Mouse (Mus musculus) T-cell, adult 66 days (primary cell): ENCODE results near the gene Olfr152. TPM values are rescaled to one million over a fixed set of nuclear protein-coding genes. Genes with fewer than 3 reads are reported as not detected.

ENCODE experiments used
- total RNA-seq, 2 experiments: library from RNA; stranded (reverse); gene quantifications; 3 replicates in 1 of 2; 4 replicates in 1 of 2; pipeline ENCODE4 v1.2.4; 2023

Gene Olfr152
- not detected for total RNA-seq

GRCm38 (mm10) chr2:87779183-87779582, at the start of gene Olfr152:
TSS of gene Olfr152 (plus strand) at chr2:87779483.

GRCm38 (mm10) chr2:87739878-87740277, 39.4 kb upstream of the Olfr152 start, which contains the start of gene Olfr1138:
TSS of gene Olfr1138 (minus strand) at chr2:87739978.

GRCm38 (mm10) chr2:87743452-87743851, 35.8 kb upstream of the Olfr152 start, which contains the start of gene Olfr1140:
TSS of gene Olfr1140 (plus strand) at chr2:87743752.

GRCm38 (mm10) chr2:87753891-87754290, 25.4 kb upstream of the Olfr152 start, which contains the start of gene Olfr1141:
TSS of gene Olfr1141 (minus strand) at chr2:87753991.

GRCm38 (mm10) chr2:87800292-87800691, 21.0 kb downstream of the Olfr152 start, which contains the start of gene Olfr1143:
TSS of gene Olfr1143 (plus strand) at chr2:87800592.

GRCm38 (mm10) chr2:87809522-87809921, 30.2 kb downstream of the Olfr152 start, which contains the start of gene Olfr1145:
TSS of gene Olfr1145 (plus strand) at chr2:87809822.

GRCm38 (mm10) chr2:87830233-87830632, 51.0 kb downstream of the Olfr152 start, which contains the start of gene Olfr1148:
TSS of gene Olfr1148 (plus strand) at chr2:87830533.

Other genes starting within 250 kb of the Olfr152 start
- not detected for gene Olfr153, start 247.7 kb upstream of the Olfr152 start, total RNA-seq
- not detected for gene Olfr1128, start 233.9 kb upstream of the Olfr152 start, total RNA-seq
- not detected for gene Olfr1129, start 205.6 kb upstream of the Olfr152 start, total RNA-seq
- not detected for gene Olfr1130, start 173.3 kb upstream of the Olfr152 start, total RNA-seq
- gene Olfr1131, start 152.4 kb upstream of the Olfr152 start, total RNA-seq: not detected
- not detected for gene Olfr1132, start 141.9 kb upstream of the Olfr152 start, total RNA-seq
- not detected for gene Olfr1133, start 132.1 kb upstream of the Olfr152 start, total RNA-seq
- not detected for gene Olfr1134, start 121.0 kb upstream of the Olfr152 start, total RNA-seq
- not detected for gene Olfr1135, start 105.8 kb upstream of the Olfr152 start, total RNA-seq
- gene Olfr1136, start 85.5 kb upstream of the Olfr152 start, total RNA-seq: not detected
- not detected for gene Olfr1137, start 66.3 kb upstream of the Olfr152 start, total RNA-seq
- not detected for gene Olfr1138, start 39.5 kb upstream of the Olfr152 start, total RNA-seq
- gene Olfr1140, start 35.7 kb upstream of the Olfr152 start, total RNA-seq: not detected
- not detected for gene Olfr1141, start 25.5 kb upstream of the Olfr152 start, total RNA-seq
- gene Olfr1143, start 21.1 kb downstream of the Olfr152 start, total RNA-seq: not detected
- not detected for gene Olfr1145, start 30.3 kb downstream of the Olfr152 start, total RNA-seq
- not detected for gene Olfr1148, start 51.0 kb downstream of the Olfr152 start, total RNA-seq
- gene Olfr1150-ps1, start 64.5 kb downstream of the Olfr152 start, total RNA-seq: not detected
- gene Olfr1151, start 76.4 kb downstream of the Olfr152 start, total RNA-seq: not detected
- not detected for gene Olfr1152, start 87.0 kb downstream of the Olfr152 start, total RNA-seq
- not detected for gene Olfr1153, start 115.5 kb downstream of the Olfr152 start, total RNA-seq
- not detected for gene Olfr1154, start 125.7 kb downstream of the Olfr152 start, total RNA-seq
- not detected for gene Olfr1155, start 165.7 kb downstream of the Olfr152 start, total RNA-seq
- not detected for gene Olfr1156, start 173.6 kb downstream of the Olfr152 start, total RNA-seq
- not detected for gene Olfr1157, start 188.8 kb downstream of the Olfr152 start, total RNA-seq
- gene Olfr74, start 195.2 kb downstream of the Olfr152 start, total RNA-seq: not detected
- not detected for gene Olfr1158, start 210.6 kb downstream of the Olfr152 start, total RNA-seq
- gene Olfr1160, start 228.8 kb downstream of the Olfr152 start, total RNA-seq: not detected
- gene Olfr1161, start 243.3 kb downstream of the Olfr152 start, total RNA-seq: not detected